Mouse (Mus musculus) urinary bladder, postnatal 4 days (tissue): ENCODE data around the gene Olfr259.

ENCODE experiments used
- DNase-seq, 2 experiments: peaks; one replicate each; pipeline ENCODE4 v3.0.0; 2021 to 2022; ENCODE audit warnings: low spot score in 2 of 2

The Olfr259 gene

DNA sequence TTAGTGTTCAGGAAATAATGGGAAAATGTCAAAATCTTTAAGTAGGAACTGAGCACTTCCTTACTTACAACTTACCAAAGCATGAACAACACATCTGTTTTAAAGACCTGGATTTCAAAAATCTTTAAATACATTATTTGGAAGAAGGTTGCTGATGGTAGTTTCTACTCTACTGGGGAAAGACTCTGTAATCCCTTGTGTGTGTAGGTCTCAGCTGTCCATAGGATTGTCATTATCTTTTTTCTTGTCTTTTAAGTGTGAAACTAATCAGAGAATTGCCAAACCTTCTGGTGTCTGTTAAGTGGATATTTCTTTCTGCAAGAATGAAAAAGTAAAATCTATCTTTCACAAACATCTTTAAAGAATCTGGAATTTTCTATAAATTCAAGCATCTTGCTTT, at the start of gene Olfr259:
TSS of gene Olfr259 (minus strand) at position 101 of the 400 bp plus-strand sequence.
- DNase-seq: no peak

DNA sequence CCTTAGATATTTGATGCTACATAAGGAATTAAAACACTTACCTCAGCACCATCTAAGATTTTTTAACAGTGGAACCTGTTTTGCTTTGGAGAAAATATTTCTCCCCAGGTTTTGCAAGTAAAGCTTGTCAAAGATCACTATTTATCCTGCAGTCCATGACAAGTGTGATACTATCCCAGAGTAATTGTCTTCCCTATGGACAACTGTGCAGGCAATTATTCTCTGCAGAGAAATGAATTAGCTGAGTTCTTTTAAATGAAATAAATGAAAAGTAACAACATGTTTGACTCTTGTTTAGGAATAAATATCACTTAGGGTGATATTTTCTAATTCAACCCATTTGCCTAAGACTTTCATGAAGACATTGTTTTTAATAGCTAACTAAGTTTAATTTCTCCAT, 38.2 kb upstream of the Olfr259 start, which contains the start of gene Olfr1111:
TSS of gene Olfr1111 (minus strand) at position 101 of the 400 bp plus-strand sequence.
- DNase-seq: no peak

DNA sequence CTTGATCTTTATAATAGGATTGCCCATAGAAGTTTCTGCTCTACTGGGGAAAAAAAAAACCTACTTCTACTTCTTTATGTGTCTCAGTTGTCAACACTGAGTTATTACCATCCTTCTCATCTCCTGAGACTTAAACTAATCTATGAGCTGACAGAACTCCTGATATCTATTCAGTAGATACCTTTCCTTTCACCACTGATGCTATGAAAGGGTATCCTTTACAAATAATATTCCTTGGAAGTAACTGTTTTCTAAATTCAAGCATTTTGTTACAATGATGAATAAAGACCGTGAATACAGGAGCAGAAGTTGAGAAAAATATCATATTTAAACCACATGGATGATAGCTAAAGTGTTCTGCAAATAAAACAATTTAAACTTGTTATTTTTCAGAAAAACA, 25.8 kb upstream of the Olfr259 start, which contains the start of gene Olfr1110:
TSS of gene Olfr1110 (minus strand) at position 101 of the 400 bp plus-strand sequence.
- DNase-seq: no peak

DNA sequence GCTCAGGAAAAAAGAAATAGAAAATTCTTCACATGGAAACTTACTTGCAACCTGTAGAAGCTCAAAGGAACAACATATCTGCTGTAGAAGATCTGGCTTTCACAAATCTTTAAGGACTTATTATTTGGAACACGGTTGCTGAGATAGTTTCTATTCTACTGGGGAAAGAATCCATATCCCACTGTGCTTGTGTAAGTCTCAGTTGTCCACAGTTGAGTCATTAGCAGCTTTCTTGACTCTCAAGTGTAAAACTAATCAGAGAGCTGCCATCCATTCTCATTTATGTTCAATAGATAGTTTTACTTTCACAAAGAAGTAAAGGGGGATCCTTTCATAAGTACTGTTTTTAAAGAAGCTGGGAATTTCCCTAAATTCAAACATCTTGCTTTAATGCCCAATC, 18.5 kb downstream of the Olfr259 start, which contains the start of gene Olfr1109:
TSS of gene Olfr1109 (minus strand) at position 101 of the 400 bp plus-strand sequence.
- no peak for DNase-seq

DNA sequence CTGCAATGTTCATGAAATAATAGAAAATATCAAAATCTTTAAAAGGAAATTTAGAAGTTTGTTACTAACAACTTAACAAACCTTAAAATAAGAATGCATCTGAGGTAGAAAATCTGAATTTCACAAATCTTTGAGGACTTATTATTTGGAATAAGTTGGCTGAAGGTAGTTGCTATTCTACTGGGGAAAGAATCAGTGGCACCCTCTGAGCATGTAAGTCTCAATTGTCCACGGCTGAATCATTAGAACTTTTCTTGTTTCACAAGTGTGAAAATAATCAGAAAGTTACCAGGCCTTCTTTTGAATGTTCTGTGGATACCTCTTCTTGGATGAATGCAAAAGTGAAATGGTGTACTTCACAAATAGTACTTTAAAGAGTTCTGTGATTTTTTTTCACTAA, 38.6 kb downstream of the Olfr259 start, which contains the start of gene Olfr1107:
TSS of gene Olfr1107 (minus strand) at position 101 of the 400 bp plus-strand sequence.
- no peak for DNase-seq
